Comparison of ENCODE assay signal across 18 mouse cellular contexts in genomic region chr12:35048891-35049290, GRCm38 (mm10). TPM values are rescaled to one million over a fixed set of nuclear protein-coding genes. Genes with fewer than 3 reads are reported as not detected.
DNase-seq lines count a peak whose midpoint lies in the region; ATAC-seq and TF ChIP-seq lines count a peak whose summit lies in the region.
"Had no signal": no experiment of that assay in that cellular context is flagged by ENCODE, and none has a peak within 500 bp of the region (broad histone marks: within the 10 kb centered on the region; RNA-seq: fewer than 3 reads in every experiment).

No protein-coding gene starts in this region.

- TF ChIP-seq EP300 in liver, embryonic 14.5 days (IDR thresholded peaks at IDR 0.05; ENCODE audit: low read depth) = no peak

- no peaks in the 10 kb centered on the region for H3K27me3 ChIP-seq in heart, embryonic 15.5 days
- no peaks in the 10 kb centered on the region for H3K27me3 ChIP-seq in liver, adult 2 months (ENCODE audit: control insufficient read depth, insufficient read depth, low read length)
- no peaks in the 10 kb centered on the region for H3K27me3 ChIP-seq in liver, embryonic 14.5 days (ENCODE audit: control insufficient read depth, insufficient read depth, low read length)
- H3K27me3 ChIP-seq: embryonic facial prominence, embryonic 13.5 days; forebrain, embryonic 15.5 days; neural tube, embryonic 12.5 days had no signal

- WGBS in heart, embryonic 15.5 days = 36% methylated on average over 3 of the region's 3 CpGs
- whole genome bisulfite sequencing in liver, adult 2 months = 3% methylated on average over 3 of the region's 3 CpGs
- WGBS in liver, embryonic 14.5 days (ENCODE audit: insufficient replicate concordance) = 72% methylated on average over 3 of the region's 3 CpGs

- H3K36me3 ChIP-seq in heart, embryonic 15.5 days = no peaks in the 10 kb centered on the region
- no peaks in the 10 kb centered on the region for H3K36me3 ChIP-seq in liver, adult 2 months (ENCODE audit: control insufficient read depth, insufficient read depth, low read length)
- no peaks in the 10 kb centered on the region for H3K36me3 ChIP-seq in liver, embryonic 14.5 days (replicated peaks; ENCODE audit: control insufficient read depth, insufficient read depth, low read depth)
- H3K36me3 ChIP-seq: embryonic facial prominence, embryonic 13.5 days; forebrain, embryonic 15.5 days; midbrain, embryonic 12.5 days; neural tube, embryonic 12.5 days had no signal

- no peaks in the 10 kb centered on the region for H3K9me3 ChIP-seq in heart, embryonic 15.5 days (replicated peaks)
- H3K9me3 ChIP-seq in liver, embryonic 14.5 days (ENCODE audit: control insufficient read depth, low read length) = no peaks in the 10 kb centered on the region
- H3K9me3 ChIP-seq: embryonic facial prominence, embryonic 13.5 days; forebrain, embryonic 15.5 days; midbrain, embryonic 12.5 days; neural tube, embryonic 12.5 days had no signal

- no peak for ATAC-seq in heart, embryonic 15.5 days (replicated peaks; ENCODE audit: insufficient number of reproducible peaks, insufficient read depth, low FRiP score, low read depth)
- ATAC-seq in liver, embryonic 14.5 days (ENCODE audit: insufficient read depth) = no peak
- ATAC-seq: activated CD4-positive, CD25-positive, alpha-beta regulatory T cell, adult 4 months; forebrain, embryonic 15.5 days had no signal

- no peak for DNase-seq in heart, adult 18-20 months
- peak; percentile 96 for DNase-seq in liver, adult 2 months (ENCODE audit: extremely low read depth, low read depth, low spot score)
- no peak for DNase-seq in liver
- DNase-seq in induced T-regulatory cell, adult 2 months (ENCODE audit: low read depth) = peak; percentile 15
- no peak for DNase-seq in liver, embryonic 14.5 days (ENCODE audit: low read depth in 3 of 3, low spot score in 3 of 3)
- DNase-seq in adrenal gland, postnatal 25 days = no peak
- no peak for DNase-seq in kidney, postnatal 25 days
- DNase-seq: cerebellum, adult 11 months; heart, postnatal 10 days; kidney, adult 9 months; lung, adult 2 months; thymus, postnatal 14 days had no signal

- no peak for TF ChIP-seq POLR2A in liver, adult 2 months (IDR thresholded peaks at IDR 0.05; ENCODE audit: extremely low read depth, insufficient read depth, low read length)

- H3K27ac ChIP-seq in heart, embryonic 15.5 days = no peak overlapping the region
- peak overlapping the region; percentile 30; the same call in 1 of the 2 replicates for H3K27ac ChIP-seq in liver, adult 2 months (replicated peaks; ENCODE audit: insufficient read depth, low read depth, low read length)
- H3K27ac ChIP-seq in liver, embryonic 14.5 days = no peak overlapping the region
- H3K27ac ChIP-seq: embryonic facial prominence, embryonic 13.5 days; forebrain, embryonic 15.5 days; midbrain, embryonic 12.5 days; neural tube, embryonic 12.5 days had no signal

- no peak overlapping the region for H3K4me3 ChIP-seq in heart, embryonic 15.5 days
- no peak overlapping the region; the same call in 1 of the 2 replicates for H3K4me3 ChIP-seq in liver, adult 2 months (ENCODE audit: insufficient read depth, low read depth, low read length)
- H3K4me3 ChIP-seq in liver, embryonic 14.5 days (ENCODE audit: insufficient read depth in 1 of 2, low read depth in 2 of 2, low read length in 2 of 2) = peak overlapping the region in 1 of 2 experiments; percentile 98; a peak in 1 of 4 replicates

- H3K4me2 ChIP-seq in heart, embryonic 15.5 days = peak overlapping the region; percentile 30; the same call in 1 of the 2 replicates
- peak overlapping the region; percentile 84 for H3K4me2 ChIP-seq in liver, embryonic 14.5 days (ENCODE audit: low read depth)

- no peak overlapping the region for H3K9ac ChIP-seq in heart, embryonic 15.5 days
- no peak overlapping the region for H3K9ac ChIP-seq in liver, adult 2 months (ENCODE audit: low read depth, low read length)
- no peak overlapping the region for H3K9ac ChIP-seq in liver, embryonic 14.5 days (replicated peaks)

- TF ChIP-seq CTCF in liver, adult 2 months (IDR thresholded peaks at IDR 0.05; ENCODE audit: low read depth, low read length) = no peak
- no peak for TF ChIP-seq CTCF in liver, embryonic 14.5 days (IDR thresholded peaks at IDR 0.05; ENCODE audit: low read depth)

- H3K79me2 ChIP-seq in liver, adult 2 months (ENCODE audit: control insufficient read depth, insufficient read depth, low read length) = peaks cover 12% of the 10 kb centered on the region; the same call in 1 of the 2 replicates

- H3K4me1 ChIP-seq in heart, embryonic 15.5 days (replicated peaks) = peaks cover 27% of the 10 kb centered on the region
- H3K4me1 ChIP-seq in liver, adult 2 months (ENCODE audit: control insufficient read depth, insufficient read depth, low read length) = peaks cover 22% of the 10 kb centered on the region
- H3K4me1 ChIP-seq in liver, embryonic 14.5 days (replicated peaks; ENCODE audit: control insufficient read depth in 2 of 2, insufficient read depth in 2 of 2, low read length in 1 of 2) = peaks cover 4 to 8% of the 10 kb centered on the region in 2 experiments

RNA-seq across cellular contexts. Expression of gene Snx13, which starts 1.9 kb away (rescaled TPM):
- polyA plus RNA-seq in heart, embryonic 15.5 days (2015; fragmentation: Nextera tagmentation; extraction: Ambion mirVana) = 29.2 and 33.6 TPM in 2 replicates
- 10 to 100 TPM; 58.8 to 69.4 TPM for total RNA-seq in heart, adult 18-20 months (2021)
- 22.3 and 26.0 TPM in 2 replicates for total RNA-seq in liver, adult 2 months (2014; rRNA removed)
- polyA plus RNA-seq in liver, adult 2 months (2012; rRNA removed) = 3.3 and 3.5 TPM in 2 replicates
- 1.7 and 2.5 TPM in 2 replicates for polyA plus RNA-seq in liver, embryonic 14.5 days (2012; rRNA removed)
- 7.2 and 7.3 TPM in 2 replicates for polyA plus RNA-seq in liver, embryonic 14.5 days (2014; fragmentation: Nextera tagmentation; extraction: Ambion mirVana)
- total RNA-seq in adrenal gland, postnatal 25 days (2021) = 38.2 and 42.9 TPM in 2 replicates

Comparison
In these comparisons a context has a peak if more than half of its experiments do, and no peak if none do; other contexts are left out.
1. DNase-seq: peak in liver, adult 2 months (single experiment) and induced T-regulatory cell, adult 2 months (single experiment); none in heart, adult 18-20 months (0 of 2), liver (single experiment), liver, embryonic 14.5 days (0 of 3), adrenal gland, postnatal 25 days (single experiment) and kidney, postnatal 25 days (0 of 2).